Comparison of ENCODE assay signal across 23 mouse cellular contexts in genomic region chr3:61391564-61391963, GRCm38 (mm10). TPM values are rescaled to one million over a fixed set of nuclear protein-coding genes. Genes with fewer than 3 reads are reported as not detected.
"Had no signal": no experiment of that assay in that cellular context is flagged by ENCODE, and none has a peak within 500 bp of the region (broad histone marks: within the 10 kb centered on the region; RNA-seq: fewer than 3 reads in every experiment).

No protein-coding gene starts in this region.

- H3K27me3 ChIP-seq: limb, embryonic 13.5 days; liver, embryonic 12.5 days; liver, embryonic 15.5 days had no signal

- H3K36me3 ChIP-seq: limb, embryonic 10.5 days; limb, embryonic 13.5 days; liver, embryonic 12.5 days; liver, embryonic 15.5 days had no signal

- H3K9me3 ChIP-seq: limb, embryonic 10.5 days; limb, embryonic 13.5 days; liver, embryonic 12.5 days; liver, embryonic 15.5 days had no signal

- H3K27ac ChIP-seq: kidney, postnatal 0 days; layer of hippocampus, adult 2 months; limb, embryonic 10.5 days; limb, embryonic 13.5 days; liver, embryonic 12.5 days; liver, embryonic 15.5 days; stomach, postnatal 0 days had no signal

- ATAC-seq: liver, embryonic 12.5 days had no signal

- DNase-seq: kidney, postnatal 25 days; layer of hippocampus, adult 9-11 months; liver; lung, adult 2 months; lung, postnatal 14 days; lung, postnatal 4 days; midbrain, embryonic 14.5 days; thymus, adult 2 months; thymus, postnatal 14 days had no signal

- H3K9ac ChIP-seq: limb, embryonic 13.5 days; liver, embryonic 12.5 days; liver, embryonic 15.5 days had no signal

- H3K4me1 ChIP-seq: limb, embryonic 10.5 days; limb, embryonic 13.5 days; liver, embryonic 15.5 days had no signal

- H3K4me3 ChIP-seq: layer of hippocampus, adult 2 months; limb, embryonic 10.5 days; limb, embryonic 13.5 days; liver, embryonic 12.5 days; liver, embryonic 15.5 days had no signal

RNA-seq across cellular contexts. Expression of gene B430305J03Rik, which starts 25.8 kb away (rescaled TPM):
- polyA plus RNA-seq: kidney, embryonic 14.5 days; kidney, postnatal 0 days; limb, embryonic 10.5 days; limb, embryonic 13.5 days; liver, embryonic 12.5 days; liver, embryonic 15.5 days; lung, embryonic 16.5 days; midbrain, embryonic 11.5 days; midbrain, embryonic 14.5 days; midbrain, postnatal 0 days; neural tube, embryonic 11.5 days; neural tube, embryonic 14.5 days; stomach, embryonic 14.5 days; stomach, postnatal 0 days had no signal
